Mouse (Mus musculus): ENCODE measurements at regions not wholly inside any gene's neighbourhood (a gene's known extent, or its start where the extent isn't known, plus 50 kb on each side); places are given as distances from the start of the nearest gene placed in this dataset.
"Not testable (repeated sequence)": the region's sequence is repeated elsewhere in the genome, so short reads cannot be mapped to it uniquely, and the experiment has no call there.

GRCm38 (mm10) chr5:75387886-75388454 lies 186.7 kb upstream of the Kit start:
- peak; percentile 42; the same call in 1 of the 2 replicates for ATAC-seq (ENCODE audit: low FRiP score, low read depth)
- Histone ChIP-seq H3K27me3 (no peaks in the 10 kb centered on the region), H3K4me2 (peak overlapping the region; percentile 39), H3K9me3 (no peaks in the 10 kb centered on the region), H3K4me3 (no peak overlapping the region), H3K36me3 (no peaks in the 10 kb centered on the region), H3K9ac (no peak overlapping the region), H3K27ac (replicated peaks) (no peak overlapping the region), H3K4me1 (replicated peaks) (peaks cover 7% of the 10 kb centered on the region)
- 44% methylated on average over 13 of the region's 13 CpGs for WGBS

DNA sequence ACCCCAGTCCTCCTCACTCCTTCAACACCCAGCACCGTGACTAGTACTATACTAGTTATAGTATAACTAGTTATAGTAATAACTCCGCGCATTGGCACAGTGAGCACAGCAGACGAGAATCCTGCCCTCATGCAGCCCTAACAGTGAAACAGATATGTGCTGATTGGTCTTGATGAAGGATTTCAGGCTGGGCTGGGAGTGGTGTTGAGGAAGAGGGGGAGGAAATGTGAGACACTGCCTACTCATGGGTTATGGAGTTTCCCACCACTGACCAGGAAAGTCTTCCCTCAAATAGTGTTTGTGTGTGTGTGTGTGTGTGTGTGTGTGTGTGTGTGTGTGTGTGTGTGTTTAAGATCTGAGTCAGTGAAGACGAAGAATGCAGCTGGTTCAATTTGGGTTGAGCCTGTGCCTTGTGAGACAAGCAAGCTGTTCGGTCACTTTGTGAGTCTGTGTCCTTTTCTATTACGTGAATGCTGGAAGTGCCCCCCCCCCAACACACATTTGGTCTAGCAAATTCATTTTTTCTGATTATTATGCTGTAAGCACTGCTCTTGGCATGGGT lies 185.9 kb upstream of the Kit start:
- Histone ChIP-seq H3K4me2 (no peak overlapping the region), H3K9me3 (no peaks in the 10 kb centered on the region), H3K36me3 (no peaks in the 10 kb centered on the region), H3K4me3 (no peak overlapping the region), H3K27me3 (no peaks in the 10 kb centered on the region), H3K4me1 (replicated peaks) (peaks cover 7% of the 10 kb centered on the region), H3K9ac (no peak overlapping the region), H3K27ac (replicated peaks) (no peak overlapping the region)
- ATAC-seq (ENCODE audit: low FRiP score, low read depth) = no peak
- 91% methylated on average over 7 of the region's 7 CpGs for WGBS

- Histone ChIP-seq H3K9ac (no peak overlapping the region), H3K4me2 (no peak overlapping the region), H3K4me3 (no peak overlapping the region), H3K27me3 (no peaks in the 10 kb centered on the region), H3K4me1 (replicated peaks) (peaks cover 7% of the 10 kb centered on the region), H3K36me3 (no peaks in the 10 kb centered on the region), H3K27ac (replicated peaks) (no peak overlapping the region; the same call in 1 of the 2 replicates), H3K9me3 (no peaks in the 10 kb centered on the region)
- ATAC-seq (ENCODE audit: low FRiP score, low read depth) = no peak
- WGBS = 65% methylated on average over 7 of the region's 7 CpGs
Measured at GRCm38 (mm10) chr5:75389433-75389971, 185.2 kb upstream of the Kit start.

DNA sequence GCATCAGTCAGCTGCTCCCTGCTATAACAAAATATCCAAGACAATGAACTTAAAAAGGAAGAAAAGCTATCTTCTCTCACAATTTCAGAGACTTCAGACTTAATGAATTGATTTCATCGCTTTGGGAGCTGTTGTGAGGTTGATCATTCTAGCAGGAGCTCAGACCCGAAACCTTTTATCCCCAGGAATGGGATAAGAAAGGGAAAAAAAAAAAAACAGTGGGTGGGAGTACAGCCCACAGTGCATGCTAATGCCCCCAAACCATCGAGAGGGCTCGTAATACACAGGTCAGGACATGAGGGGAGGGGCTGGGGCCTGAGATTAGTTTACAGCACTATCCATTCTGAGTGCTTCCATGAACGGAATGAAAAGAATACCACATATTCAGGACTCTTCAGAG lies 175.9 kb upstream of the Kit start:
- Histone ChIP-seq H3K27me3 (no peaks in the 10 kb centered on the region), H3K4me2 (no peak overlapping the region), H3K4me3 (no peak overlapping the region), H3K9ac (no peak overlapping the region), H3K27ac (replicated peaks) (no peak overlapping the region), H3K4me1 (replicated peaks) (peaks cover 11% of the 10 kb centered on the region), H3K36me3 (no peaks in the 10 kb centered on the region), H3K9me3 (no peaks in the 10 kb centered on the region)
- 75% methylated on average over 5 of the region's 5 CpGs for WGBS
- ATAC-seq (ENCODE audit: low FRiP score, low read depth) = no peak

GRCm38 (mm10) chr5:75401734-75402133 lies 173.0 kb upstream of the Kit start:
- H3K4me1 ChIP-seq (replicated peaks) = peaks cover 28% of the 10 kb centered on the region
- H3K36me3 ChIP-seq = no peaks in the 10 kb centered on the region
- WGBS = 33% methylated on average over 3 of the region's 3 CpGs
- no peak overlapping the region for H3K9ac ChIP-seq
- no peaks in the 10 kb centered on the region for H3K27me3 ChIP-seq
- no peak for ATAC-seq (ENCODE audit: low FRiP score, low read depth)
- H3K27ac ChIP-seq (replicated peaks) = no peak overlapping the region
- no peaks in the 10 kb centered on the region for H3K9me3 ChIP-seq
- H3K4me3 ChIP-seq = no peak overlapping the region
- H3K4me2 ChIP-seq = no peak overlapping the region

GRCm38 (mm10) chr5:75402631-75403030 lies 172.1 kb upstream of the Kit start:
- 50% methylated on average over 3 of the region's 3 CpGs for WGBS
- Histone ChIP-seq H3K4me1 (replicated peaks) (peaks cover 28% of the 10 kb centered on the region), H3K27me3 (no peaks in the 10 kb centered on the region), H3K36me3 (no peaks in the 10 kb centered on the region), H3K9me3 (no peaks in the 10 kb centered on the region), H3K4me3 (no peak overlapping the region), H3K9ac (no peak overlapping the region), H3K4me2 (no peak overlapping the region), H3K27ac (replicated peaks) (no peak overlapping the region)
- no peak for ATAC-seq (ENCODE audit: low FRiP score, low read depth)

- Histone ChIP-seq H3K27ac (replicated peaks) (no peak overlapping the region), H3K4me2 (no peak overlapping the region), H3K4me1 (replicated peaks) (peaks cover 28% of the 10 kb centered on the region), H3K9ac (no peak overlapping the region), H3K9me3 (no peaks in the 10 kb centered on the region), H3K36me3 (no peaks in the 10 kb centered on the region), H3K27me3 (no peaks in the 10 kb centered on the region), H3K4me3 (no peak overlapping the region)
- 89% methylated on average over 5 of the region's 5 CpGs for WGBS
- ATAC-seq (ENCODE audit: low FRiP score, low read depth) = no peak
Measured at GRCm38 (mm10) chr5:75403531-75403930, 171.2 kb upstream of the Kit start.

DNA sequence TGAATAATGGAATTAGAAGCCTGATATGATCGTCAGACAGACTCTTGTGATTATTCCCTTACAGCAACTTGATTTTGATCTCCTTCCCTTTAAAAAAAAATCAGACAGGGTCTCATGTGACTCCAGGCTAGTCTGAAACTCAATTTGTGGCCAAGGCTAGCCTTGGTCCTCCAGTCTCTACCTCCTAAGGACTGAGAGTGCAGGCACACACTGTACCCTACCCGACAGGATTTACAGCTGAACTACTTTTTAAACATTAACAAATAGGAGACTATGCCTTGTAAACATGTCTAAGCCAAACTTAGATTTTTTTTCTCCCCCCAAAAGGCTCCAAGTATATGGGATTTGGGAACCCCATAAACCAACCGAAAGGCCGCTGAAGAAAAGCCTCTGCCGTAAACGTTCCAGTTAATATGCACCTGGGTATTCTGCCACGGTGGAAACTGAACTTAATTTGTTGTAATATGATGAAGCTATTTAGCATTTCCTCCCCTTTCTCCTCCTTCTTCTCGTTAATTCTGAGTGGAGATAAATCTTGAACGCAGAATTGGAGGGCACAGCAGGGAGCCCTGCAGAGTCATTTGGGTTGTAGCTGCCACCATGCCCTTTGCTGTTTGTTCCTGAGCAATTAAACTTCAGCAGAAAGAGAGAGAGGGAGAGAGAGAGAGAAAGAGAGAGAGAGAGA lies 170.0 kb upstream of the Kit start:
- H3K4me3 ChIP-seq = no peak overlapping the region
- peaks cover 28% of the 10 kb centered on the region for H3K4me1 ChIP-seq (replicated peaks)
- no peak overlapping the region for H3K9ac ChIP-seq
- ATAC-seq (ENCODE audit: low FRiP score, low read depth) = no peak
- no peak overlapping the region for H3K4me2 ChIP-seq
- WGBS = 36% methylated on average over 9 of the region's 9 CpGs
- H3K36me3 ChIP-seq = no peaks in the 10 kb centered on the region
- no peak overlapping the region for H3K27ac ChIP-seq (replicated peaks)
- no peaks in the 10 kb centered on the region for H3K9me3 ChIP-seq
- no peaks in the 10 kb centered on the region for H3K27me3 ChIP-seq

- Histone ChIP-seq H3K9me3 (no peaks in the 10 kb centered on the region), H3K36me3 (no peaks in the 10 kb centered on the region), H3K27me3 (no peaks in the 10 kb centered on the region), H3K9ac (no peak overlapping the region), H3K27ac (replicated peaks) (no peak overlapping the region), H3K4me2 (no peak overlapping the region), H3K4me1 (replicated peaks) (peaks cover 31% of the 10 kb centered on the region), H3K4me3 (no peak overlapping the region)
- peak; percentile 39; the same call in 1 of the 2 replicates for ATAC-seq (ENCODE audit: low FRiP score, low read depth)
- WGBS = 34% methylated on average over 7 of the region's 7 CpGs
Measured at GRCm38 (mm10) chr5:75405496-75405895, 169.2 kb upstream of the Kit start.

DNA sequence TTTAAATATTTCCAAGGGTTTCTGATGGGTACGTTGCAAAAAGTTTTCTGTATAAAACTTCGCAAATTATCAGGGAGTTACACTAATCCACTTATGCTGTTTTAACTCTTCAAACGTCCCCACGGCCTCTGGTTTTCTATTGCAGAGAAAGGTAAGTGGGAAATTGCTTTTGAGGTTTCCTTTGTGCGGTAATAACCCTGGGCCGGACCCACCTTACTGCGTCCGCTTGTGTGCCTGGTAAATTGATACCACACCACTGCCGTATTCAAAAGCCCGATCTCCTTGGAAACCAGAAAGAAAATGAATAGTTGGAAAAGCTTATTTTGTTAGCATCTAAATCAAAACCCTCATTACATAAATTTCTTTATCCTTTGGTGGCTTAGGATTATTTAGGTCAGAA lies 167.0 kb upstream of the Kit start:
- no peak overlapping the region for H3K4me3 ChIP-seq
- H3K9ac ChIP-seq = no peak overlapping the region
- H3K36me3 ChIP-seq = no peaks in the 10 kb centered on the region
- H3K27ac ChIP-seq (replicated peaks) = no peak overlapping the region
- no peaks in the 10 kb centered on the region for H3K27me3 ChIP-seq
- WGBS = 63% methylated on average over 10 of the region's 10 CpGs
- H3K9me3 ChIP-seq = no peaks in the 10 kb centered on the region
- no peak for ATAC-seq (ENCODE audit: low FRiP score, low read depth)
- H3K4me2 ChIP-seq = no peak overlapping the region
- peaks cover 22% of the 10 kb centered on the region for H3K4me1 ChIP-seq (replicated peaks)

DNA sequence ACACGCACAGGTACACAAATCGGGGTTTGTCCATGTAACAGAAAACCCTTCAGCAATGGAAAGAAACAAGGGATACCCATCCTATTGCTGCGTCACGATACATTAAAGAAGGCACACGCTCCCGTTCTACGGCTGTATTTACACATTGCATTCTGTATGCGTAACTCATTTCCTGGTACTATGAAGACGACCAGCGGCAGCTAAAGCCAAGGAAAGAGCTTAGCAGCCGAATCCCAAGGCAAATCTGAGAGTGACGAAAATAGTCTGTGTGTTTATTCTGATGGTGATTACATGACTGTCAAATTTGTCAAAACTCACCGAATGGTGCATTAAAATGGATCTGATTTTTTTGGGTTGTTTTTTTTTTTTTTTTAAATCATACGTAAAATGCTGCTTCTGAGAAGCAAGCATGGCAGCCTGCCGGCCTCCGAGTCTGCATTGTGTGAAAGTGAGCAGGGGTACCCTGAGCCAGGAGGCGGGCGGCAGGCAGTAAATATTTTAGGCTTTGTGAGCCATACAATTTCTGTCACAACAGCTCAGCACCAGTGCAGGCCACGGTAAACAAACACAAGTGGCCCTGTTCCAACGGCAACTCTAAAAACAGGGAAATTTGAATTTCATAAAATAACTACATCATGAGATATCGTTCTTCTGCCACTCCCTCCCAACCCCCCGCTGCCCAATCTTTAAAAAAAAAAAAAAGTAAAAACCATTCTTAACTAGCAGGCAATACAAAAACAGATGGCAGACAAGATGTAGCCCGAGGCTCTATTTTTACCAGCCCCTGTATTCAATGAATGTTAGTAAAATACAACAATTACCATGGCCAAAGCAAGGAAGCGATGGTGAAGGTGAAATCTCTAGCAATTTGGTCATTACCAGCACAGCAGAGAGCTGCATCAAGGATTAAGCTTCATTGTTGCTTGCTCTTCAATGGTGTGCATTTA lies 164.2 kb upstream of the Kit start:
- Histone ChIP-seq H3K4me2 (peak overlapping the region; percentile 19; the same call in 1 of the 2 replicates), H3K27ac (replicated peaks) (no peak overlapping the region)

DNA sequence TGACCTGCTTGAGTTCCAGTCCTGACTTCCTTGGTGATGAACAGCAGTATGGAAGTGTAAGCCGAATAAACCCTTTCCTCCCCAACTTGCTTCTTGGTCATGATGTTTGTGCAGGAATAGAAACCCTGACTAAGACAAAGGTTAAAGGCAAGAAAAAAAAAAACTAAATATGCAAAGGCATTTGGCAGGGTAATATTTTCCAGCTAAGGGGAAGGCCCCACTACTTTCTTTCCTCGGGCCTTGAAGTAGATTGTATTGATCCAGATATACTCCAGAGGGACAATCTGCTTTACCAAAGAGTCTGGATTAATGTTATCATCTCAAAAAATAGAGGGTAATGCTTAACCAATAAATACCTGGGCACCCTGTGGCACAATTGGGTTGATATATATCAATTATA lies 155.4 kb upstream of the Kit start:
- H3K4me1 ChIP-seq (replicated peaks); H3K27ac ChIP-seq (replicated peaks); H3K4me3 ChIP-seq; H3K9me3 ChIP-seq; H3K4me2 ChIP-seq; H3K27me3 ChIP-seq; H3K36me3 ChIP-seq; ATAC-seq (ENCODE audit: low FRiP score, low read depth); H3K9ac ChIP-seq: not testable (repeated sequence)
- WGBS = 94% methylated on average over 1 of the region's 2 CpGs

More for the DNA sequence above, 164.2 kb upstream of the Kit start:
- no peak for ATAC-seq (ENCODE audit: low FRiP score, low read depth)
- no peaks in the 10 kb centered on the region for H3K9me3 ChIP-seq
- H3K4me1 ChIP-seq (replicated peaks) = peaks cover 7% of the 10 kb centered on the region
- no peak overlapping the region for H3K4me3 ChIP-seq
- no peak overlapping the region for H3K9ac ChIP-seq
- H3K36me3 ChIP-seq = no peaks in the 10 kb centered on the region
- 68% methylated on average over 24 of the region's 24 CpGs for WGBS
- no peaks in the 10 kb centered on the region for H3K27me3 ChIP-seq

All from hindbrain, embryonic 15.5 days (tissue).